Mouse (Mus musculus) hindbrain, embryonic 12.5 days (tissue): ENCODE results near the gene Arhgap45. TPM values are rescaled to one million over a fixed set of nuclear protein-coding genes. Genes with fewer than 3 reads are reported as not detected.

Source experiments
- ATAC-seq: fragments of 200-750 bp; cut with Nextera tagmentation; 2 replicates; pipeline ENCODE4 v1.8.0; 2017; ENCODE audit warnings: moderate TSS enrichment; ENCODE audit not compliant: low FRiP score
- H3K27ac ChIP-seq: fragments of 300-500 bp; sonication (generic); 2 replicates; pipeline ENCODE4 v1.5.1; 2016; ENCODE audit warnings: mild to moderate bottlenecking
- H3K27me3 ChIP-seq: fragments of 300-500 bp; sonication (generic); 2 replicates; pipeline ENCODE4 v1.6.1; 2016; ENCODE audit warnings: mild to moderate bottlenecking
- H3K36me3 ChIP-seq: fragments of 300-500 bp; sonication (generic); 2 replicates; pipeline ENCODE4 v1.6.1; 2016; ENCODE audit warnings: mild to moderate bottlenecking
- H3K4me1 ChIP-seq: fragments of 300-500 bp; sonication (generic); 2 replicates; pipeline ENCODE4 v1.6.1; 2016
- H3K4me2 ChIP-seq: fragments of 300-500 bp; sonication (generic); replicated peaks from 2 replicates; pipeline ENCODE4 v1.6.1; 2016; ENCODE audit warnings: mild to moderate bottlenecking
- H3K4me3 ChIP-seq: fragments of 300-500 bp; sonication (generic); 2 replicates; pipeline ENCODE4 v1.5.1; 2016; ENCODE audit warnings: mild to moderate bottlenecking
- H3K9ac ChIP-seq: fragments of 300-500 bp; sonication (generic); 2 replicates; pipeline ENCODE4 v1.6.1; 2016; ENCODE audit warnings: mild to moderate bottlenecking, moderate library complexity
- H3K9me3 ChIP-seq: fragments of 300-500 bp; sonication (generic); replicated peaks from 2 replicates; pipeline ENCODE4 v1.6.1; 2016; ENCODE audit warnings: mild to moderate bottlenecking
- WGBS: fragments of 180-500 bp; shearing (Covaris S2); methylation state at CpG from one replicate; pipeline ENCODE4 v1.1.7; 2016; 5-methylcytosine and 5-hydroxymethylcytosine counted together
- polyA plus RNA-seq: library from polyadenylated mRNA; unstranded; fragments of >200 nt; fragmentation: Nextera tagmentation; extraction: Ambion mirVana; gene quantifications from 2 replicates; pipeline ENCODE4 v1.2.1, GENCODE M21; 2016

Arhgap45 gene
- polyA plus RNA-seq, 1 experiment from 2014 or later = 8.7 TPM

DNA sequence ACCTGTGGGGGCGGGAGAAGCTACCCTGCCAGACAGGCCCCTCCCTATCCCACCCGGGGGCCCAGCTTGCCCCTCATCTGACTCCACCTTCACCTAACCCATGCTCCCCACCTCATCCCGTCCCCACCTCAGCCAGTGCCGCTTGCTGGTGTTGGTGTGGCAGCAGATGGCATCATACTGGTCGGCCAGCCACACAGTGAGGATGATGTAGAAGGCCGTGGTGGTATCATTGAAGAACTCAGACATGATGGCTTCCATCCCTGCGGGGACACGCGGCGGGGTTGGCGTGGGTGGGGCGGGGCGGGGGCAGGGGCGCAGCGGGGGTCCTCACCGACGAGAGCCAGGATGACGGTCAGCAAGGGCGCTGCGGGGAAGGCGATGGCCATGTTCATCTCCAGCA, 38.4 kb upstream of the Arhgap45 start:
- H3K4me2 ChIP-seq = no peak overlapping the region
- ATAC-seq = no peak
- H3K4me1 ChIP-seq = peaks cover 13% of the 10 kb centered on the region
- peaks cover 6% of the 10 kb centered on the region for H3K27me3 ChIP-seq
- H3K4me3 ChIP-seq = no peak overlapping the region
- H3K27ac ChIP-seq = no peak overlapping the region
- H3K9ac ChIP-seq = no peak overlapping the region
- no peaks in the 10 kb centered on the region for H3K9me3 ChIP-seq
- H3K36me3 ChIP-seq = peaks cover 56% of the 10 kb centered on the region
- 96% methylated on average over 21 of the region's 21 CpGs for WGBS

DNA sequence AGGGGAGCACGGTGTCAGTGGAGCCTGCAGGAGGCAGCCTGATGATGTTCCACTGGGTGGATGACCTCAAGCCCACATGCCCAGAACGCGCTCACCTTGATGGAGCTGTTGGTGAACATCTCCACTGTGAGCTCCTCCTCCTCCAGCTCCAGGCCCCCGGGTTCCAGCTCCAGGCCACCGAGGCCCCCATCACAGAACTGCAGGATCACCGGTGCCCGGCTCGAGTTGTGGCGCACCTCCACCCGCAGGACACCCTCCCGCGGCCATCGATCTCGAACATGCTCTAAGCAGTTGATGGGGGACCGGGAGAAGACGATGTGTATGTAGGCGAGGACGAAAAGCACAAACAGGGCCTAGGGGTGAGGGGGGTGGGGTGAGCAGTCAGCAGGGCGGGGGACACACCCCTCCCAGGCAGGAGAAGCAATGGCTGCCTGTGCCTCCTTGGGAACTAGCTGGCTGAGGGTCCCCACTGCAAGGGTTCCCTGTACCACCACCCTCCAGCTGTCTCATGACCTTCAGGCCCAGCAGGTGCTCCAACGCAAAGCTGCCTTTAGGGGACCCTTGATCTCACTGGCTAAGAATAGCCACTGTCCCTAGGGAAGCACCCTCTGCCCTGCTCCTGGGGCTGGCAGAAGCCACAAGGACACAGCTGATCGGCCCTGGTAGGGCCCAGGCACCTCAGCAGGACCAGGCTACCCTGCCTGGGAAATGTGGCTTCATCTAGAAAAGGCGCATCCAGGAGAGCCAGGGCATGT, 36.9 kb upstream of the Arhgap45 start:
- peaks cover 50% of the 10 kb centered on the region for H3K36me3 ChIP-seq
- no peaks in the 10 kb centered on the region for H3K9me3 ChIP-seq
- no peak overlapping the region for H3K4me3 ChIP-seq
- WGBS = 95% methylated on average over 22 of the region's 22 CpGs
- peaks cover 19% of the 10 kb centered on the region for H3K4me1 ChIP-seq
- H3K27me3 ChIP-seq = no peaks in the 10 kb centered on the region; the same call in 1 of the 2 replicates
- H3K4me2 ChIP-seq = no peak overlapping the region
- no peak for ATAC-seq
- H3K9ac ChIP-seq = no peak overlapping the region
- H3K27ac ChIP-seq = no peak overlapping the region

DNA sequence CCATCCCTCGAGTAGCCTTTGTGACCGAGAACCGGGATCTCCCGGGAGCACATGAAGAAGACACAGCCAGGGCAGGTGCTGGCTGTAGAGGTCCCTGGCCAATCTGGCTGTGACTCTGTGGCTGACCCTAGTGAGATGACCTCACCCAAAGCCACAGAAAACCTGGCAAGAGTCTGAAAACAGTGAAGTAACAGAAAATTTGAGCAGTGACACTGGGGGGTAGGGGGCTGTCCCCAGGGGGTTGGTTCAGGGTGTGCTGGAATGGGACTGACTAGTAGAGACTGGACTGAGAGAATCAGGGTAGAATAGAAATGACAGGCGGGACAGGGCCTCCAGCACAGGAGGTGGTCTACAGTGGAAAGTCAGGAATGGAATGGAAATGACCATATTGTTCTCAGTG, 33.2 kb upstream of the Arhgap45 start:
- peaks cover 32% of the 10 kb centered on the region for H3K4me1 ChIP-seq
- ATAC-seq = no peak
- H3K9ac ChIP-seq = peak overlapping the region; percentile 91
- peaks cover 17% of the 10 kb centered on the region for H3K27me3 ChIP-seq
- H3K27ac ChIP-seq = no peak overlapping the region
- peaks cover 17% of the 10 kb centered on the region for H3K36me3 ChIP-seq
- H3K9me3 ChIP-seq = no peaks in the 10 kb centered on the region
- WGBS = 73% methylated on average over 5 of the region's 5 CpGs
- H3K4me2 ChIP-seq = peak overlapping the region; percentile 94
- H3K4me3 ChIP-seq = peak overlapping the region; percentile 74

DNA sequence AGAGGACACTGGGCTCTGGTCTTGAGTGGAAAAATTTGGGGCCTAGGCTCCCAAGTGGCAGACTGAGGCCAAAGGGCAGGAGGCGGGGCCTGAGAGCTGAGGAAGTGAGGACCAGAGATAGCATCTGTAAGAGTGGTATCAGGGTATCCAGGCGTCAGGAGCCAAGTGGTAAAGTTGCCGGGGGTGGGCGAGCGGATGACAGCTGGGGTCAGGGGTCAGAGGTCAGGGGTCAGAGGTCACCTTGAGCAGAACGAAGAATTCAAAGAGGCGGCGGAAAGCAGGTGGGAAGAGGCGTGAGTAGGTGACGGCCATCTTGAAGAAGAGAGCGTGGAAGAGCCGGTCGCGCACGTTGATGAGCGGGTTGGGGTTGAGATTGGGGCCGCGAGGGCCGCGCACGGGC, 32.8 kb upstream of the Arhgap45 start:
- Histone ChIP-seq H3K27me3 (peaks cover 21% of the 10 kb centered on the region), H3K4me1 (peaks cover 35% of the 10 kb centered on the region)
- WGBS = under 1% methylated on average over 21 of the region's 21 CpGs

DNA sequence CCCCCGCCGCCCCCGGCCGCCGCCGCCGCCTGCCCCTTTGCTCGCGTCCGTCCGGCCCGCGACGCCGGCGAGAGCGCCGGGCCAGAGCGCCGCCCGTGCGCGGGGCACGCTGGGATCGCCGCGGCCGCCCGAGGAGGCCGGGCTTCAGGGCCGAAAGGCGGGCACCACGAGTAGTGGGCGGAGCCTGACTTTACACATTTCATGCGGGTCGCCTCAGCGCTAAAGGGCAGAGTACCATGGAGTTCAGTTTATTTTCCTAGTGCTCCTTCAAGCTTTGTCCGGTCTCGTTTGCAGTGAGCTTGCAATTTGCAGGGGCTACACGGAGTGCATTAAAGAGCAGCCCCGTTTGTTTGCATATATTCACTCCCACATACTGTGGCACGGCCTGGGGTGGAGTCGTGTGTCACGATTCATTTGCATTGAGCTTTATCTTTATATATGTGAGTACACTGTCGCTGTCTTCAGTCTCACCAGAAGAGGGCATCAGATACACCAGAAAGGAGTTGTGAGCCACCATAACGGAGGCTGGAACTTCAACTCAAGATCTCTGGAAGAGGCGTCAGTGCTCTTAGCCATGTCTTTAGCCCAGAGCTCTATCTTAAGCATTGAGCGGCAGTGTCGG, 32.1 kb upstream of the Arhgap45 start, which contains the start of gene Tmem259:
Tmem259 (minus strand) TSS at position 136 of the 622 bp plus-strand sequence.
- peak within 1 kb of the TSS; percentile 94 for H3K4me2 ChIP-seq
- 1% methylated on average over 49 of the region's 49 CpGs for WGBS
- peak within 1 kb of the TSS; percentile 91 for H3K9ac ChIP-seq
- peaks cover 6% of the 10 kb centered on the region for H3K36me3 ChIP-seq
- H3K27me3 ChIP-seq = peaks cover 28% of the 10 kb centered on the region
- H3K4me1 ChIP-seq = peaks cover 36% of the 10 kb centered on the region
- no peaks in the 10 kb centered on the region for H3K9me3 ChIP-seq
- peak; percentile 82 for ATAC-seq
- peak within 1 kb of the TSS; percentile 74 for H3K4me3 ChIP-seq
- peak within 1 kb of the TSS; percentile 95 for H3K27ac ChIP-seq

More for the DNA sequence above, 32.8 kb upstream of the Arhgap45 start:
- ATAC-seq = peak; percentile 4
- H3K4me3 ChIP-seq = peak overlapping the region; percentile 74
- no peaks in the 10 kb centered on the region for H3K9me3 ChIP-seq
- H3K27ac ChIP-seq = peak overlapping the region; percentile 95
- H3K9ac ChIP-seq = peak overlapping the region; percentile 91
- H3K36me3 ChIP-seq = peaks cover 13% of the 10 kb centered on the region
- peak overlapping the region; percentile 94 for H3K4me2 ChIP-seq

DNA sequence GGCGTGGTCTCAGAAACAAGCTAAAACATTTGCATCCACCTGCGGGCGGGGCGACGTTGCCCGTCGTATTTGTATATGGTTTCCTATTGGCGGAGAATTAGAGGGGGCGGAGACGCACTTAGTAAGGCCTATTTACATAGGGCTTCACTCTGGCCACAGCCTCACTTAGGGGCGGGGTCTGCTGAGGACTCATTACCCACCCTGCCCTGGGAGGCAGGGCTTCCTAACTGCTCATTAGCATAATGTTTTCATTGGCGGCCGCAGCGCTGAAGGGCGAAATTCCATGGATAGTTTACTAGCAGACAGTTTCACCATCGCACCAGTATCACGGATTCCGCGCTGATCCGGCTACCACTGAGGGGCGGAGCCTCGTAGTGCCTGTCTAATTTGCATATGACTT, 31.6 kb upstream of the Arhgap45 start:
- H3K4me1 ChIP-seq = peaks cover 40% of the 10 kb centered on the region
- H3K36me3 ChIP-seq = peaks cover 4% of the 10 kb centered on the region; the same call in 1 of the 2 replicates
- H3K9me3 ChIP-seq = no peaks in the 10 kb centered on the region
- peak overlapping the region; percentile 95 for H3K27ac ChIP-seq
- peak overlapping the region; percentile 64 for H3K9ac ChIP-seq
- peak overlapping the region; percentile 94 for H3K4me2 ChIP-seq
- peak overlapping the region; percentile 74 for H3K4me3 ChIP-seq
- H3K27me3 ChIP-seq = peaks cover 33% of the 10 kb centered on the region
- peak; percentile 94 for ATAC-seq
- under 1% methylated on average over 22 of the region's 22 CpGs for WGBS

DNA sequence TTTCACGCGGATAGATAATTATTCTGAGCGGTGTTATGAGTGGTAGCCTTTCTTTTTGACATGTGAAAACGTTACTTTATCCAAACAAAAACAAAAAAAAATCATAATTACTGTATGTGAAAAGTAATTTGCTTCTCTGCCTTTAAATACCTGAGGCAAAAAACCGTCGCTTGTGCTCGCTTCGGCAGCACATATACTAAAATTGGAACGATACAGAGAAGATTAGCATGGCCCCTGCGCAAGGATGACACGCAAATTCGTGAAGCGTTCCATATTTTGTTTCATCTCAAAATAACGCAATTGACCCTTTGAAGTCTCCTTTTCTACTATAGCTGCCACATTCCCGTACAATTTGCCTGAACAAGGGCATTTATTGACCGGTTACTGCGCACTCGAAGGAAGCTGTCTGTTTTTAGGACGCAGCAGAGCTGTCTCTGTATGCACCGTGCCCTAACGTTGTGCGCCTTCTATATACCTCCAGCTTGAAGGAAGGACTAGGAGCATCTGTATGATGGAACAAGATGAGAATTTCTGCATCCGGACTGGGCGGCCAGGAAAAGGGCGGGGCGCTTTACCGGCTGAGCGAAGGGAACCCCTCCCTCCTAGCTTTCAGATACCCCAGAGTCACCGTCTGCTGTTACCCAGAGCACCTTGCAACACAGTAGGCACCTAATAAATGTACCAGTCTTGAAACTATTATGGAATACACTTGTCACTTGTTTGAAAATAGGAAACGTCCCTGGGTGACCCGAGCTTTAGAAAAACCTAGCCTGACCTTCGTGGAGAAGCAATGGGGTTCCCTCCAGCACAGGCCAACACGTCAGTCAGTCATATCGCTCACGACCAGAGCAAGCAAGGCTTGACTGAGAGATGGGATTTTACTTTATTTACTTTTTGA, 30.9 kb upstream of the Arhgap45 start:
- Histone ChIP-seq H3K9me3 (no peaks in the 10 kb centered on the region), H3K4me3 (peak overlapping the region; percentile 74), H3K4me2 (peak overlapping the region; percentile 94), H3K27me3 (peaks cover 39% of the 10 kb centered on the region), H3K4me1 (peaks cover 41% of the 10 kb centered on the region), H3K27ac (peak overlapping the region; percentile 95), H3K36me3 (peaks cover 4% of the 10 kb centered on the region; the same call in 1 of the 2 replicates), H3K9ac (peak overlapping the region; percentile 64)
- no peak for ATAC-seq
- WGBS = 4% methylated on average over 35 of the region's 35 CpGs

DNA sequence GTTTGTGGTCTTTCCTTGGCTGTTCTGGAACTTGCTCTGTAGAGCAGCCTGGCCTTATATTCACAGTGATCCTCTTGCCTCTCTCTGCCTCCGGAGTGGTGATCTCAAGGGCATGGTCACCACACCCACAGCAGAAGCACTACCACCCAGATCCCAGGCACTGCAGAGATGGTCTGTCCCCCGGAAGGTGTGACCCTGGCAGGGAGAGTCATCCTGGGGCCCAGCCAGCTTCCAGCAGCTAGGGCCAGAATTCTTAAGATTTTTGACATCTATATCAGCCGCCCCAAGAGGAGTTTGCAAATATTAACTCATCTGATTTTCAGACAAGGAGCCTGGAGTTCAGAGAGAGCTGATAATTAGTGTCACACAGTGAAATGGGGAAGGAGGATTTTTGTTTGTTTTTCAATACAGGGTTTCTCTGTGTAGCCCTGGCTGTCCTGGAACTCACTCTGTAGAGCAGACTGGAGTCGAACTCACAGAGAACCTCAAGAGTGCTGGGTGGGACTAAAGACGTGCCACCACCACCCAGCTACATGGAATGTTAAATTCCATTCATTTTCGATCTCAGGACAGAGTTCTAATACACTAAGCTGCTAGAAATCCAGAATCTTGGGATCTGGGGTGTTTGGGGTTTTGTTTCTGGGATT, 30.1 kb upstream of the Arhgap45 start:
- 0 out of 2 replicates have a peak, but pooled peaks cover under 1% of the 10 kb centered on the region for H3K36me3 ChIP-seq
- WGBS = 47% methylated on average over 6 of the region's 6 CpGs
- ATAC-seq = no peak
- peaks cover 41% of the 10 kb centered on the region for H3K4me1 ChIP-seq
- no peaks in the 10 kb centered on the region for H3K9me3 ChIP-seq
- H3K9ac ChIP-seq = peak overlapping the region; percentile 64; the same call in 1 of the 2 replicates
- H3K27ac ChIP-seq = peak overlapping the region; percentile 95
- H3K4me3 ChIP-seq = peak overlapping the region; percentile 74
- peaks cover 46% of the 10 kb centered on the region for H3K27me3 ChIP-seq
- H3K4me2 ChIP-seq = peak overlapping the region; percentile 94

DNA sequence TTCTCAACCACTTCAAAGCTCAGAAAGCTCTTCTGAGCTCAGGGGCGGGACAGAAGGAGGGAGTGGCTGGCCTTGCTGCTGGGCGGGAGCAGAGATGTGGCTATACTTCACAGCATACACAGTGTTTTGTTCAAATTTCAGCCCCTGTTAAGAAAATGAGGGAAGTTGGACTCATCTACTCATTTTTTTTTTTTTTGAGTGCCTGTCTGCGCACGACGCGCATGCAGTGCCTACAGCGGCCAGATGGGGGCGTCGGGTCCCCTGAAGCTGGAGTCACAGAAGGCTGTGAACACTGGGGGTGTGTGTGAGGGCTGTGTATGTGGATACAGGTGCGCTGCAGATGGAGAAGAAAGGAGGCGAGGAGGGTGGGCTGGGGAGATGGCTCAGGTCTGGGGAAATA, 29.5 kb upstream of the Arhgap45 start:
- 4% methylated on average over 11 of the region's 11 CpGs for WGBS
- peaks cover 36% of the 10 kb centered on the region for H3K4me1 ChIP-seq
- no peak for ATAC-seq
- H3K9me3 ChIP-seq = 0 out of 2 replicates have a peak, but pooled peaks cover 3% of the 10 kb centered on the region
- no peak overlapping the region; the same call in 1 of the 2 replicates for H3K4me3 ChIP-seq
- no peak overlapping the region for H3K9ac ChIP-seq
- H3K27me3 ChIP-seq = peaks cover 46% of the 10 kb centered on the region
- H3K4me2 ChIP-seq = peak overlapping the region; percentile 24
- no peak overlapping the region for H3K27ac ChIP-seq
- no peaks in the 10 kb centered on the region for H3K36me3 ChIP-seq

DNA sequence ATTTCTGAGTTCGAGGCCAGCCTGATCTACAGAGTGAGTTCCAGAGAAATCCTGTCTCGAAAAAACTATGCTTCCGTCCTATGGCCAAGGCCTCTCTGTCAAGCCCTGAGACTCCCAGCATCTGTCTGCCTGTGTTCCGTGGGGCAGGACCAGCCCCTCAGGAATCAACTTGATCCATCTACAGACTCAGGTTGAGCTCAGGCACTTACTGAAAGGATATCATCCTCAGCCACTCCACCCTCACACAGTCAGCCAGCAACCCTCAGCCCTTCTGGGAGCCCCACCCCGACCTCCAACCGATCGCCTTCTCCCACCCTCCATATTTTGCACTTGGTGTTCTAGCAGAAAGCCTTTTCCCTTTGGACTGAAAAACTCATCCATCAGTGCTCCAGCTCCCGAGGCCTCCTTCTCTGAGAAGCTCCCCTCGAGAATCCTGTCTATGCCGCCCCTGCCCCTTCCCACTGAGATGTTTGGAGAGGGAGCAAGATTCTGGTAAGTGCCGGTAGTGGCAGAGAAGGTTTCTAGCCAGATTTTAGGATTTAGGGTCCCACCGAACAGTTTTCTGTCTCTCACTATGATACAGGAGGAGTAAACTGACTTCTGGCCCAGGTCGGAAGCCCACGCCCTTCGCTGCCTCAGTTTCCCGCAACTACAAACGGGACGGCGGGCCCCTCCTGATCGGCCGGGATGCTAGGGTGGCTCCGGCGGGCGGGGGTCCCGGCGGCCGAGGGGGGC, 28.5 kb upstream of the Arhgap45 start:
- Histone ChIP-seq H3K4me2 (peak overlapping the region; percentile 56), H3K4me1 (peaks cover 29% of the 10 kb centered on the region), H3K36me3 (no peaks in the 10 kb centered on the region), H3K27ac (peak overlapping the region; percentile 35; the same call in 1 of the 2 replicates), H3K9me3 (0 out of 2 replicates have a peak, but pooled peaks cover 3% of the 10 kb centered on the region), H3K27me3 (peaks cover 46% of the 10 kb centered on the region), H3K4me3 (peak overlapping the region; percentile 47), H3K9ac (peak overlapping the region; percentile 60)
- no peak for ATAC-seq
- 7% methylated on average over 27 of the region's 27 CpGs for WGBS
